Mouse (Mus musculus) cortical plate, adult 2 months (tissue): ENCODE data around the gene Cavin1.
A peak's percentile ranks its signal among the peaks of the same experiment; 100 is the strongest.

ENCODE experiments used
- CTCF ChIP-seq: fragments of 200-500 bp; IDR thresholded peaks from 2 replicates; pipeline ENCODE4 v1.5.1; 2011; ENCODE audit warnings: mild to moderate bottlenecking, control low read depth, low read length; ENCODE audit not compliant: insufficient read depth; ENCODE audit errors: extremely low read depth
- POLR2A ChIP-seq: fragments of 200-500 bp; IDR thresholded peaks from 2 replicates; pipeline ENCODE4 v1.6.1; 2011; ENCODE audit warnings: mild to moderate bottlenecking, low read length, control low read depth; ENCODE audit not compliant: insufficient read depth; ENCODE audit errors: extremely low read depth

DNA sequence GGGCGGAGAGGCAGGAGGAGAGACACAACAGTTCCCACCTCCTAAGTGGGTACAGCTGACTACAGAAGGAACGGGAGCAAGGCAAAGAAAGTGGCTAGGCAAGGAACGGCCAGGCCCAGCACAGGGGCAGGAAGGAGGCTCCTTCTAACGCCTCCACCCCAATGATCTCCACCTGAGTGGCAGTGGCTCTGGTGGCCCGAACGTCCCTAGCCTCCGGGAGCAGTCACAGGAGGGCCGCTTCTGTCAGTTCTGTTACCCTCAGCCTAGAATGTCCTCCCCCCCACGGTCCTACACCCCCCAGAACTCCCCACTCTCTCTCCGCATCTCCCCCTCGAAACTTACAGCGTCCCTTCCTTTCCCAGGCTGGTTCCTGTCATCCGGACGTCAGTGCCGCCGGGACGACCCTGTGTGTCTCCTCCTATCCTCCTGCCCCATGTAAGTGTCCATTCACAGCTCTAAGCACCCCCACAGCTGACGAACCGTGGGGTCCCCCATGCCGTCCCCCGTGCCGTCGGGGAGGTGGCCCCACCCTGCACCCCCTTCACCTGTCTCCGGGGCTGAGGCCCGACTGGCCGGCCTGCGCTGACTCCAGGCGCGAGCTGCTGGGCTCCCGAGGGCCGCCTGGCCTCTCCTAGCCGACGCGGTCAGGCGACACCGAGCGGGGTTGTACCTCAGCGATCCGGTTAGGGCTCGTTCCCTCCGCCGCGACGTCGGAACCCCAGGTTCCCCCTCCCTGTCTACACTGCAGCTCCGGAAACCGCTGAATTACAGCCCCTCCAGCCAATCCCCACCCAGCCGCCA lies 31.8 kb downstream of the Cavin1 start:
- TF ChIP-seq POLR2A (peak; percentile 78), CTCF (no peak)
